Mouse (Mus musculus) c-Kit-positive CD71-negative TER-119-negative erythroid progenitor cells, embryonic 14.5 days (primary cell): ENCODE data around the gene Gpr183.

Source experiments
- DNase-seq: peaks from one replicate; pipeline ENCODE4 v3.0.0-alpha.2; 2013; ENCODE audit warnings: low read depth

Gene Gpr183

GRCm38 (mm10) chr14:121957176-121957871, 7.7 kb downstream of the Gpr183 start:
- no peak for DNase-seq

GRCm38 (mm10) chr14:121956291-121956690, 8.7 kb downstream of the Gpr183 start:
- DNase-seq, result no peak

- DNase-seq, result no peak
Observed at GRCm38 (mm10) chr14:121955176-121955795, 9.7 kb downstream of the Gpr183 start.

- DNase-seq, result no peak
Observed at GRCm38 (mm10) chr14:121954608-121955007, 10.4 kb downstream of the Gpr183 start.

GRCm38 (mm10) chr14:121954129-121954528, 10.9 kb downstream of the Gpr183 start:
- no peak for DNase-seq

- no peak for DNase-seq
Observed at GRCm38 (mm10) chr14:121952046-121952400, 13.0 kb downstream of the Gpr183 start.

- no peak for DNase-seq
Observed at GRCm38 (mm10) chr14:121951399-121952045, 13.5 kb downstream of the Gpr183 start.

GRCm38 (mm10) chr14:121949897-121950296, 15.1 kb downstream of the Gpr183 start:
- DNase-seq, result no peak

- no peak for DNase-seq
Observed at GRCm38 (mm10) chr14:121949436-121949835, 15.6 kb downstream of the Gpr183 start.

- DNase-seq, result no peak
Observed at GRCm38 (mm10) chr14:121947966-121948365, 17.0 kb downstream of the Gpr183 start.

- DNase-seq, result no peak
Observed at GRCm38 (mm10) chr14:121947201-121947760, 17.7 kb downstream of the Gpr183 start.

GRCm38 (mm10) chr14:121946728-121947127, 18.3 kb downstream of the Gpr183 start:
- no peak for DNase-seq

- no peak for DNase-seq
Observed at GRCm38 (mm10) chr14:121946131-121946530, 18.9 kb downstream of the Gpr183 start.

GRCm38 (mm10) chr14:121939582-121939981, 25.4 kb downstream of the Gpr183 start:
- no peak for DNase-seq

- no peak for DNase-seq
Observed at GRCm38 (mm10) chr14:121938256-121939191, 26.5 kb downstream of the Gpr183 start.

- DNase-seq, result no peak
Observed at GRCm38 (mm10) chr14:121937601-121938255, 27.3 kb downstream of the Gpr183 start.

GRCm38 (mm10) chr14:121936856-121937255, 28.1 kb downstream of the Gpr183 start:
- DNase-seq, result no peak

- no peak for DNase-seq
Observed at GRCm38 (mm10) chr14:121936356-121936755, 28.6 kb downstream of the Gpr183 start.

- DNase-seq, result no peak
Observed at GRCm38 (mm10) chr14:121934597-121934946, 30.4 kb downstream of the Gpr183 start.

GRCm38 (mm10) chr14:121933906-121934596, 30.9 kb downstream of the Gpr183 start:
- no peak for DNase-seq

GRCm38 (mm10) chr14:121932180-121932579, 32.8 kb downstream of the Gpr183 start:
- no peak for DNase-seq
